Mouse (Mus musculus): Measurements from ENCODE around the gene Arhgef25. TPM values are rescaled to one million over a fixed set of nuclear protein-coding genes. Genes with fewer than 3 reads are reported as not detected.
"Not testable (repeated sequence)": the region's sequence is repeated elsewhere in the genome, so short reads cannot be mapped to it uniquely, and the experiment has no call there.

Arhgef25 gene
- polyA plus RNA-seq, 1 experiment from 2014 or later, result 30.1 TPM

GRCm38 (mm10) chr10:127193011-127193410 is 3.1 kb upstream of the Arhgef25 start:
- Histone ChIP-seq H3K9ac (ENCODE audit: low read depth, low read length) (no peak overlapping the region), H3K27ac (ENCODE audit: low read depth, low read length) (no peak overlapping the region)
- no peak for DNase-seq (ENCODE audit: low spot score)

DNA sequence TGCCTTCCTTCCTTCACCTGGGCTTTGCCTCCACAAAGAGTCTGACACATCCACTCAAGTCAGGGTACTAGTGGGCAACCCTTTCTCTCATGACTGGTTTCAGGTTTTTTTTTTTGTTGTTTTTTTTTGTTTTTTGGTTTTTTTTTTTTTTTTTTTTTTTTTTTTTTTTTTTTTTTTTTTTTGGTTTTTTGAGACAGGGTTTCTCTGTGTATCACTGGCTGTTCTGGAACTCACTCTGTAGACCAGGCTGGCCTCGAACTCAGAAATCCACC is 2.1 kb upstream of the Arhgef25 start:
- 78% methylated on average over 1 of the region's 1 CpGs for WGBS
- not testable (repeated sequence) for H3K27me3 ChIP-seq (ENCODE audit: control insufficient read depth, insufficient read depth, low read length); H3K27ac ChIP-seq (ENCODE audit: low read depth, low read length); H3K4me2 ChIP-seq (replicated peaks; ENCODE audit: low read depth, low read length); H3K4me3 ChIP-seq (ENCODE audit: low read depth, low read length); ATAC-seq (ENCODE audit: low FRiP score); H3K9me3 ChIP-seq (ENCODE audit: control insufficient read depth, low read length); H3K36me3 ChIP-seq (ENCODE audit: control insufficient read depth, insufficient read depth, low read length); H3K9ac ChIP-seq (ENCODE audit: low read depth, low read length); DNase-seq (ENCODE audit: low spot score)
- H3K4me1 ChIP-seq (replicated peaks; ENCODE audit: control insufficient read depth, insufficient read depth, low read length), result peaks cover 15% of the 10 kb centered on the region

More at GRCm38 (mm10) chr10:127193011-127193410, 3.1 kb upstream of the Arhgef25 start:
- WGBS, result 86% methylated on average over 9 of the region's 9 CpGs
- H3K27me3 ChIP-seq (ENCODE audit: control insufficient read depth, insufficient read depth, low read length), result no peaks in the 10 kb centered on the region
- peaks cover 15% of the 10 kb centered on the region for H3K4me1 ChIP-seq (replicated peaks; ENCODE audit: control insufficient read depth, insufficient read depth, low read length)
- H3K36me3 ChIP-seq (ENCODE audit: control insufficient read depth, insufficient read depth, low read length), result 0 out of 2 replicates have a peak, but pooled peaks cover 3% of the 10 kb centered on the region
- no peaks in the 10 kb centered on the region for H3K9me3 ChIP-seq (ENCODE audit: control insufficient read depth, low read length)
- ATAC-seq (ENCODE audit: low FRiP score), result no peak
- H3K4me3 ChIP-seq (ENCODE audit: low read depth, low read length), result no peak overlapping the region
- no peak overlapping the region for H3K4me2 ChIP-seq (replicated peaks; ENCODE audit: low read depth, low read length)

GRCm38 (mm10) chr10:127191191-127192056 is 1.5 kb upstream of the Arhgef25 start:
- H3K27ac ChIP-seq (ENCODE audit: low read depth, low read length), result no peak overlapping the region
- H3K4me3 ChIP-seq (ENCODE audit: low read depth, low read length), result no peak overlapping the region
- no peak overlapping the region for H3K9ac ChIP-seq (ENCODE audit: low read depth, low read length)

GRCm38 (mm10) chr10:127190398-127191190 is 711 bp upstream of the Arhgef25 start:
- Histone ChIP-seq H3K9ac (ENCODE audit: low read depth, low read length) (peak overlapping the region; percentile 92; the same call in 1 of the 2 replicates), H3K4me1 (replicated peaks; ENCODE audit: control insufficient read depth, insufficient read depth, low read length) (peaks cover 12% of the 10 kb centered on the region)
- 35% methylated on average over 14 of the region's 14 CpGs for WGBS

More at GRCm38 (mm10) chr10:127191191-127192056, 1.5 kb upstream of the Arhgef25 start:
- Histone ChIP-seq H3K36me3 (ENCODE audit: control insufficient read depth, insufficient read depth, low read length) (0 out of 2 replicates have a peak, but pooled peaks cover 4% of the 10 kb centered on the region), H3K9me3 (ENCODE audit: control insufficient read depth, low read length) (no peaks in the 10 kb centered on the region), H3K4me2 (replicated peaks; ENCODE audit: low read depth, low read length) (no peak overlapping the region), H3K27me3 (ENCODE audit: control insufficient read depth, insufficient read depth, low read length) (no peaks in the 10 kb centered on the region), H3K4me1 (replicated peaks; ENCODE audit: control insufficient read depth, insufficient read depth, low read length) (peaks cover 13% of the 10 kb centered on the region)
- DNase-seq (ENCODE audit: low spot score) (no peak), ATAC-seq (ENCODE audit: low FRiP score) (no peak)
- 81% methylated on average over 19 of the region's 19 CpGs for WGBS

DNA sequence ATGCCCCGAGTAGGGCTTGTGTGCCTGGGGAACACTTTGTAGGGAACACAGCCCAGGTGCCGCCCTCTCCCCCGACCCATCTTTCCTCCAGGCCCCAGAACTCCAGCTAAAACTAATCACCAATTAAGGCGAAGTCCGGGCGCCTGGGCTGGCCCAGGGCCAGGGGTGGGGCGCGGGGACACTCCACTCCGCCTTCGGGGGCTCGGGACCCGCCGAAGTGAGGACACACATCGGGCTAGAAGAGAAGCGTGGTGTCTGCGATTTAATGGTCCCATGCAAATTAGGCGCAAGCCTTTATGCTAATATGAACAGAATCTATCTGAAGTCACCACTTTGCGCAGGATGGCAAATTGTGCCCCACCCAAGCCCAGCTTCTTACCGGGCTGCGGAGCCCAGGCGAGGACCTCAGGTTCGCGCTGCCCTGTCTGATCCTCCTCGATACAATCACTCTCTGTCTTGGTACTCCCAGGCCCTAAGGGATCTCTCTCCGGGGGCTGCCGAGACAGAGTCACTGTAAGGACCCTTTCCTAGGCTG is 700 bp downstream of the Arhgef25 start:
- under 1% methylated on average over 26 of the region's 26 CpGs for WGBS
- peak overlapping the region; percentile 77 for H3K4me3 ChIP-seq (ENCODE audit: low read depth, low read length)
- H3K4me1 ChIP-seq (replicated peaks; ENCODE audit: control insufficient read depth, insufficient read depth, low read length), result peaks cover 9% of the 10 kb centered on the region
- H3K36me3 ChIP-seq (ENCODE audit: control insufficient read depth, insufficient read depth, low read length), result 0 out of 2 replicates have a peak, but pooled peaks cover 4% of the 10 kb centered on the region
- peak overlapping the region; percentile 90 for H3K27ac ChIP-seq (ENCODE audit: low read depth, low read length)
- peak; percentile 60 for DNase-seq (ENCODE audit: low spot score)
- peak overlapping the region; percentile 99 for H3K4me2 ChIP-seq (replicated peaks; ENCODE audit: low read depth, low read length)
- no peaks in the 10 kb centered on the region for H3K9me3 ChIP-seq (ENCODE audit: control insufficient read depth, low read length)
- peak; percentile 38; the same call in 1 of the 2 replicates for ATAC-seq (ENCODE audit: low FRiP score)
- H3K27me3 ChIP-seq (ENCODE audit: control insufficient read depth, insufficient read depth, low read length), result no peaks in the 10 kb centered on the region
- H3K9ac ChIP-seq (ENCODE audit: low read depth, low read length), result peak overlapping the region; percentile 92

More at GRCm38 (mm10) chr10:127190398-127191190, 711 bp upstream of the Arhgef25 start:
- peak overlapping the region; percentile 37; the same call in 1 of the 2 replicates for H3K27ac ChIP-seq (ENCODE audit: low read depth, low read length)
- H3K27me3 ChIP-seq (ENCODE audit: control insufficient read depth, insufficient read depth, low read length), result no peaks in the 10 kb centered on the region
- H3K9me3 ChIP-seq (ENCODE audit: control insufficient read depth, low read length), result no peaks in the 10 kb centered on the region
- DNase-seq (ENCODE audit: low spot score) (no peak), ATAC-seq (ENCODE audit: low FRiP score) (no peak)
- peak overlapping the region; percentile 99 for H3K4me2 ChIP-seq (replicated peaks; ENCODE audit: low read depth, low read length)
- H3K36me3 ChIP-seq (ENCODE audit: control insufficient read depth, insufficient read depth, low read length), result 0 out of 2 replicates have a peak, but pooled peaks cover 4% of the 10 kb centered on the region
- H3K4me3 ChIP-seq (ENCODE audit: low read depth, low read length), result peak overlapping the region; percentile 77; the same call in 1 of the 2 replicates

DNA sequence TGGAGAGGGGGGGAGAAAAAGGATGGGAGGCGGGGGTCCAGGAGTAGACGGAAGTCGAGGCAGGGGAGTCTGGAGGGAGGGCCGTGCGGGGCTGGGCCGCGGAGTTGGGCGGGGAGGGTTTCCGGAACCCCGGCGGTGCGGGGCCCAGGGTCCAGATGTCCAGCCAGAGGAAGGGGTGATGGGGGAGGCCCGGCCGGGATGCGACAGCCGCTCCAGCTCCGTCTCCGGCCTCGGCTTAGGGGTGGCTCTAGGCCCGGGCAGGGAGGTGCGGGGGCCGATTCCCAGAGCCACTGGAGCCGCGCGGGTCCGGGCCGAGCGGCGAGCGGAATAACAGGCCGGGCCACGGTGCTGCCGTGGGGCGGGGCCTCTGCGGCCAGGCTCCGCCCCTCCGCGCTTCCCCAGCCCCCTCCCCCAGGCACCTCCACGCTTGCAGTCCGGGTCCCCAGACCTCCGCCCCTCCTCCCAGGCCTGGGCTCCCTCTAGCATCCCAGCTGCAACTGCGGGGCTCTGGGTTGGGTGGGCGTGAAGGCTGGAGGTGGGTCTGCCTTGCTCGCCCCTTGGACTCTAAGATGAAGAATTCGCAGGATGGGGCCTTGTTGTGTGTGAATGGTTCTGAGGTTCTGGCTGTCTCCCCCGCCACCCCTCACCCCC is 1.3 kb downstream of the Arhgef25 start:
- DNase-seq (ENCODE audit: low spot score) (peak; percentile 89), ATAC-seq (ENCODE audit: low FRiP score) (peak; percentile 87)
- peaks cover 9% of the 10 kb centered on the region for H3K4me1 ChIP-seq (replicated peaks; ENCODE audit: control insufficient read depth, insufficient read depth, low read length)
- H3K36me3 ChIP-seq (ENCODE audit: control insufficient read depth, insufficient read depth, low read length), result 0 out of 2 replicates have a peak, but pooled peaks cover 4% of the 10 kb centered on the region
- no peaks in the 10 kb centered on the region for H3K9me3 ChIP-seq (ENCODE audit: control insufficient read depth, low read length)
- H3K27me3 ChIP-seq (ENCODE audit: control insufficient read depth, insufficient read depth, low read length), result no peaks in the 10 kb centered on the region
- peak overlapping the region; percentile 92 for H3K9ac ChIP-seq (ENCODE audit: low read depth, low read length)
- under 1% methylated on average over 28 of the region's 46 CpGs for WGBS
- peak overlapping the region; percentile 99 for H3K4me2 ChIP-seq (replicated peaks; ENCODE audit: low read depth, low read length)
- H3K4me3 ChIP-seq (ENCODE audit: low read depth, low read length), result peak overlapping the region; percentile 77
- H3K27ac ChIP-seq (ENCODE audit: low read depth, low read length), result peak overlapping the region; percentile 90

DNA sequence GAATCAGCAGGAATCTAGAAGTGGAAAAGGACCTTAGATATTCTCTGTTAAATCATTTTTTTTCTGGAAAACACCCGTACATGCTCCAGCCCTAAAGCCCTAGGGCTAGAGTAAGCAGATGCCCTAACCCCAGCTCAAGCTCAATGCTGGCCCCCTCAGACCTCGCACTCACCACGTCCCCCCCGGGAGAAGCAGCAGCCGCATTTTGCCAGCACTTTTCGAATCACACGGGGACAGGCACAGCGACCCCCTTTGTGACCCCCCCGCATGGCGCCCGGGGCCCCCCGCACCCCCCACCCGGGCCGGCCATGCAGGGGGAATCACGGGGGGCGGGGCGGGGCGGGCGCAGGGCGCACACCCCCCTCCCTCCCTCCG is 1.8 kb downstream of the Arhgef25 start:
- 0 out of 2 replicates have a peak, but pooled peaks cover 4% of the 10 kb centered on the region for H3K36me3 ChIP-seq (ENCODE audit: control insufficient read depth, insufficient read depth, low read length)
- peak overlapping the region; percentile 92 for H3K9ac ChIP-seq (ENCODE audit: low read depth, low read length)
- H3K4me1 ChIP-seq (replicated peaks; ENCODE audit: control insufficient read depth, insufficient read depth, low read length), result peaks cover 9% of the 10 kb centered on the region
- H3K27ac ChIP-seq (ENCODE audit: low read depth, low read length), result peak overlapping the region; percentile 90
- DNase-seq (ENCODE audit: low spot score) (no peak), ATAC-seq (ENCODE audit: low FRiP score) (peak; percentile 20; the same call in 1 of the 2 replicates)
- WGBS, result under 1% methylated on average over 11 of the region's 21 CpGs
- H3K9me3 ChIP-seq (ENCODE audit: control insufficient read depth, low read length), result no peaks in the 10 kb centered on the region
- peak overlapping the region; percentile 99 for H3K4me2 ChIP-seq (replicated peaks; ENCODE audit: low read depth, low read length)
- H3K27me3 ChIP-seq (ENCODE audit: control insufficient read depth, insufficient read depth, low read length), result no peaks in the 10 kb centered on the region
- H3K4me3 ChIP-seq (ENCODE audit: low read depth, low read length), result peak overlapping the region; percentile 77
